Mouse (Mus musculus): ENCODE data around the gene Nfasc.

DNA sequence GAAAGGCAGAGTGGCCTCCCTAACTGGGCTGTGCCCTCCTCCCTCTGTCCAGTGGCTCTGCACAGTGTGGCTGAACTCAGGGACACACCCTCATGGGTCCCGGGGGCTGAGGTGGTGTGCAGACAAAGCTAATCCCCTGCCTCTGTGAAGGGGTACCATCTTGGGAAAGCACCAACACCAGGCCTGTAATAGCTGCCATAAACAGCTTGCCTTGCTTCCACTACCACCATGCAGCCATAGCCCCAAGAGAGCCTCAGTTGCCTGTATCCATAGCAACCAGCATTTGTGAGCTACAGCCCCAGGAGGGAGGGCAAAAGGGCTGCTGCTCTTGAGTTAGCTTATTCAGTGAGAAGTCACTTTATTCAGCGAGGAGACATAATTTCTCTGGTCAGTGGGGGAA is 45.4 kb downstream of the Nfasc start:
- no peak for TF ChIP-seq GATA1 (IDR thresholded peaks at IDR 0.05; ENCODE audit: low read length)
- no peak for TF ChIP-seq TAL1 (IDR thresholded peaks at IDR 0.05; ENCODE audit: low read length)

All from erythroblast, embryonic 14.5 days (primary cell).